Mouse (Mus musculus) activated CD4-positive, CD25-positive, alpha-beta regulatory T cell, adult 4 months (primary cell): ENCODE results near the gene Nek6. TPM values are rescaled to one million over a fixed set of nuclear protein-coding genes. Genes with fewer than 3 reads are reported as not detected.

Experiments
- ATAC-seq: one replicate; pipeline ENCODE4 v1.8.0; 2017
- polyA plus RNA-seq, 2 experiments: library from polyadenylated mRNA; unstranded; fragments of 100-300 nt; shearing (Covaris generic); gene quantifications; one replicate each; pipeline ENCODE4 v1.2.1; 2017

The Nek6 gene
- polyA plus RNA-seq, 2 experiments from 2014 or later, result 3.0 to 3.5 TPM

DNA sequence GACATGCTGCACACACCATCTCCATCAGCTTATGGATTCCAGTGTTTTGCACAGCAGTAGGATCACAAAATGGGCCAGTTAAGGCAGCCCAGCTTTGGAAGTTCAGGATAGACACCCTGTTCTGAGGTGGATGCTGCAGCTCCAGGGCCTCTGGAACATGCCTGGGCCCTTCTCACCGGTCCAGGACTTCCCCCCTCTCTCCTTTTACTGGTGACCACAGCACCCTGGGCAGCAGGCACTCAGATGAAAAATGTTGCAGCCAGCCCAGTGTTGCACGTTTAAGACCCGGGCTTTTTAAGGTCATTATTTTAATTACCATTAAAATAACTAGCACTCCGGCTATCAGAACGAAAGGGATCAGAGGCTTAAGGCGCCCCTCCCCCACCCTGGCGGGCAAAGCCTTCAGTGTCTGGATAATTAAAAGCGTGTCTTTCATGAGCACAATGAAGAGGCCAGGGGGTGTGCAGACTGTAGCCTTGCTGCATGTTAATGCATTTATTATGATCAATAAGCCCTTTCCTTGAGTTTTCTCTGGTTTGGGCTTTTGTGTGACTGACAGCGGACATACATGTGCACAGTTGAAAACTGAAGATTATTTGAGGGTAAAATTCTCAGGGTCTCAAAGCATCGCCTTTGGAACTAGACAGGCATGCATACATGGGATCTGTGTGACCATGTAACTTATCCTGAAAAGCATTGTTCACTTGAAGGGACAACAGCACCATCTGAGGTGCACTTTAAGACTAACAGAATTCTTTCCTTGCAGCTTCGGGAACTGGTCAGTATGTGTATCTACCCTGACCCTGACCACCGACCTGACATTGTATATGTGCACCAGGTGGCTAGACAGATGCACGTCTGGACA, 73.3 kb downstream of the Nek6 start:
- ATAC-seq, result no peak

DNA sequence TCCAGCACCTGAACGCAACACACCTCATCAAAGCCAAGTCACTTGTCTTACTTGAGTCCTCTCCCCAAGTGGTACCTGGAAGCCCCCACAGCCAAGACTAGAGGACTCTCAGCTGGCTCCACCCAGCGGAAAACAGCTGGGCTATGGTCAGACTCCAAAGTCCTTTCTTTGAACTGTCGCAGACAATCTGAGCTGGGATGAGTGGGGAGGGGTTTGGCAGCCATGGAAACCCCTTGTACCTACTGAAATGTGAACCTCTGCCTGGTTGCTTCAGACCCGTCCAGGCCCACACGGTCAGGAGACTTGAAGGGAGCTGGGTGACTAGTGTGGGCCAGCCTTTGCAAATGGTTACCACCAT, 73.9 kb downstream of the Nek6 start:
- no peak for ATAC-seq

DNA sequence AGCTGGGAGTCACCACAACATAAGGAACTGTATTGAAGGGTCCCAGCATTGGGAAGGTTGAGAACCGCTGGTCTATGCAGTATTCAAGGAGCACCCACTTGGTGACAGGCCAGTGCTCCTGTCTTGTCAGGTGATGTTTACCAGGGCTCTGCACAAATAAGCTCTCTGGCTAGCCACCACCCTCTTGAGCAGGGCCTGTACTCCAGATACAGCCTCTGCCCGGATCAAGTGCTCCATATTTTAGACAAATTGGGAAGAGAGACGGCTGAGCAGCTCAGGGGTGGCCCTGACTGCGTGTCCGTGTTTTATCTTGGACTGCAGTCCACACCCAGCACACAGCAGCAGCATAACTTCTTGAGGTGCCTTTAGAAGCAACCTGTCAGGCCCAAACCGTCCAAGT, 75.3 kb downstream of the Nek6 start:
- ATAC-seq, result no peak

DNA sequence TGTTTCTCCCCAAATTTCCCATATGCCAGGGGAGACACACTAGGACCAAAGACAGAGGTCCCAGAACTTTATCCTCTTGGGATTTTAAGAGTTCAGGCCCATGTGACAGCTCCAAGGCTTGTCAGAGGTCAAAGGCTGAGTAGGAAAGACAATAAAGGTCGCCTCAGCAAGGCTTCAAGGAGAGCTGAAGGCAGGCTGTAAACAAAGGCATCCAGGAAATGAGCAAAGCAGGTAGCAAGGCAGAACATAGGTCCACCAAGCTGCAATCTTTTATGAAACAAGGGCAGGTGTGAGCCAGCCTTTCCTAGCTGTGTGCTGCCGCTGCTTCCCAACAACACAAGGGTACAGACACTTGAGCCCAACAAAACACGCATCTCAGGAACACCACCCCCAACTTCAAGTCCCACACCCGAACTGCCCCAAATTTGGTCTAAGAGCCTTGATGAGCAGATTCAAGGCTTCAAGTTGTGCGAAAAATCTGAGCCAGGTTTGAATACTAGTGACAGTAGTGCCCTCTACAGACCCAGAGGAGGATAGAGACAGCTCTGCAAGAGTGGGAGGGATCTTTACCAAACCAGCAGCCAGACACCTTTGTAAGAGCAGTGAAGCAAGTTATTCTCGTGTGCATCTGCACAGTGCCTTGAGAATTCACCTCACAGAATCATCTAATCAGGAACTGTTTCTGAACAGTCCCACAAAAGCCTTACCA, 80.5 kb downstream of the Nek6 start:
- ATAC-seq, result peak; percentile 36

DNA sequence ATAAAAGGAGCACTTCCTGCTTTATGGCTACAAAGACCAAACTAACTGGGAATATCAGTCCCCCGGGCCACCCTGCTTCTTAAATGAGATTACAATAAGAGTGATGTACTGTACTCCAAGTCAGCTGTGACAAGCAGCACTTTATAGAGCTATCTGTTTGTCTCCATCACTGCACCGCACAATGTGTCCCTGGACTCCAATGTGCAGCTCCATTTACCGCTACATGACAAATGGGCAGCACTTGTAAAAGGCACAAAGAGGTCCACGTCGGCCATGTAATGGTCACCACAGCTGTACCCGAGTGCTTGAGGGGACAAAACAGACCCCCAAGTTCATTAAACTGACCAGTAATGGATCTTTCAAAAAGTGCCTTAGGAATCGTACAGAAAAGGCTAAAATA, 83.4 kb downstream of the Nek6 start:
- ATAC-seq, result no peak

DNA sequence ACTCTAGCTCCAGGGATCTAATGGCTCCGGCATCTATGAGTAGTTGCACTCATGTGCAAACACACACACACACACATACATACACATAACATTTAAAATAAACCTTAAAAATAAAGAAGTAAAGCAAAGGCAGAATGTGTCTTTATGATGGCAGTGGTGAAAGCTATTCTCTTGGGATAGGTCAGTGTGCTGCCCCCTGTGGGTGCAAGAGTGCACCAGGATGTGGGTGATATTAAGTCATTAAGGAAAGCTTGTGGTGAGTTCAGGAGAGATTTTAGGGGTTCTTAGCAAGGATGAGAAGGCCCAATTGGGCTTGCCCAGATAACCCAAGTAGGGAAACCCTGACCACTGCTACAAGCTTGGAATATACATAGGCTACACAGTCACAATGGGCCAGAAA, 86.5 kb downstream of the Nek6 start:
- ATAC-seq, result no peak

DNA sequence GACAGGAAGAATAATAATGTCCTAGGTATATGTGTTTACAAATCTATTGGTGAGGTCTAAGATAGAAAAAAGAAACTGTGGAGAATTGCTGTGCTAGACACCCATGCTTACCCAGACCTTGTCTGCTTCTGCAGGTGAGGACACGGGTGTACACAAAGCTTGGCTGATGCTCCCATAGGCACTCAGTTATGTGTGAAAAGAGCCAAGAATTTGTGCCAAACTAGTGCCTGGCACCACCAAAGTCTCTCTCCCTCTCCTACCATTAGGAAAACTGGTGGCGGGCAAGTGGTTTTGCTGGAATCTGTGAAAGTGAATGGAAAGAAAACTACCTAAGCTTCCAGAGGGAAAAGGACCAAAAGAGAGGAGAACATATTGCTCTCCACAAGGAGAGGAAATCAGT, 87.0 kb downstream of the Nek6 start:
- ATAC-seq, result no peak

DNA sequence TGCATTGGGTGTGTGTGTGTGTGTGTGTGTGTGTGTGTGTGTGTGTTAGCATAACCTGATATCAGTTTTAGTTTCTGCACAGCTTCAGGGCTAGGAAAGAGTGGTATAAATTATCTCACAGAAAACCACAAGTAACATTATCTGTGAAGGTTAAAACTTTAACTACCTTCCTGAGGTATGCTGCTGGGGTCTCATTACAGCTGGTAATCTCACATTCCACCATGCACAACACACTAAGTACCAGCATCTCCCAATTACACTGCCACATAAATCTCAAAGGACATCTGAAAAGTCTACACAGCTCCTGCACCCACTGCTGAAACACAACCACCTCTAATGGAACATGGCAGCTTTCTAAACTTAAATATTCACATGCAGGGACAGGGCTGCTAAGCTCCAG, 89.4 kb downstream of the Nek6 start:
- no peak for ATAC-seq

DNA sequence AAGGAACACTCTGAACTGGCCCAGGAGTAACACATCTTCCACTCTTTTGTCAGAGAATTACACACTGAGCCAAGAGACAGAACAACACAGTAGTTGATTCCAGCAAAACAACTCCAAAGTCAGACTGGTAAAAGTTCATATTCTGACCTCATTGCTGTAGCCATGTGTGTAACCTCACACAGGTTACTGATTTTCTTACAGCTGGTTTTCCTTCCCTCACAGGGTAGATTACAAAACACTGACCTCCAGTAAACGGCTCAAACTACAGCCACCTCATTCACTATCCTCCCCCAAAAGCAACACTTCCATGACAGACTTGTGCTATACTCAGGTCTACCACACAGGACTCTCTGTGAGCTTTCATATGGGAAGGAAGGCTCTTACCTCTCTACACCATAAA, 96.3 kb downstream of the Nek6 start:
- no peak for ATAC-seq

DNA sequence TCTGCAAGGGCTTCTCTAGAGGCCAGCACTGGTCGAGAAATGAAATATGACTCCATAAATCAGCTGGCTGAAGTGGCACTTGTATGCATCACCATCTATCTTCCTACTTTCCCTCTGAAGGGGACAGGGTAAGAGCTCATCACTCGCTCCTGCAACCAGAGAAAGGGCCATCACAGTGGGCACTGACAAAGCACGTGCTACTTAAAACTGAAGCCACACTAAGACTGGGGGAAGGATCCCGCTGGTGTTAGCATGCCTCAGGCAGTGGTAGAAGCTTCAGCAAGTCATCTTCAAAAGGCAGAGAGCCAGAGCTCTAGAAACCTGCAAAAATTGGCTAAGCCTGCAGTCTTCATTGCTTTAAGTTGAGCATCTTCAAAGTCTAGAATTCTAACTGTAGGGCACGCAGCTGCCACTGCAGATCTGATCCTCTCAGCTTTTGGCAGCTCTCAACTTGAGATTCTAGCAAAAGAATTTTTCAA, 97.4 kb downstream of the Nek6 start:
- no peak for ATAC-seq

DNA sequence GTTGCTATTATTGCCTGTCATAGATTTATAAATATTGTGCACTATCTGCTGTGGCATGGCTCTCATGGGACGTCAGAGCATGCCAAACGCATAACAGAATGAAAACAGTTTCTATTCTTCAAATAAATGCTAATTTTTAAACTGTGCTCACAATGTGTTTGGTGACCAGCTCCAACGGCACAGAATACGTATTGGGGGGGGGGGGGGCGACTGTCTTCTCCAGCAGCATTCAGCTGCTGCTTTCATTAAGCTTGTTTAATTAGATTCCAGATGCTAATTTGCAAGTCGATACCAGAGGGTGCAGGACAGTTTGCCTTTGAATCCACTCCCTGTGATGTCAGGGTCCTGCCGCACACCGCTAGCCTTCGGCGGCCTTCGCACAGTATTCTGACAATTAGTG, 97.9 kb downstream of the Nek6 start:
- no peak for ATAC-seq

DNA sequence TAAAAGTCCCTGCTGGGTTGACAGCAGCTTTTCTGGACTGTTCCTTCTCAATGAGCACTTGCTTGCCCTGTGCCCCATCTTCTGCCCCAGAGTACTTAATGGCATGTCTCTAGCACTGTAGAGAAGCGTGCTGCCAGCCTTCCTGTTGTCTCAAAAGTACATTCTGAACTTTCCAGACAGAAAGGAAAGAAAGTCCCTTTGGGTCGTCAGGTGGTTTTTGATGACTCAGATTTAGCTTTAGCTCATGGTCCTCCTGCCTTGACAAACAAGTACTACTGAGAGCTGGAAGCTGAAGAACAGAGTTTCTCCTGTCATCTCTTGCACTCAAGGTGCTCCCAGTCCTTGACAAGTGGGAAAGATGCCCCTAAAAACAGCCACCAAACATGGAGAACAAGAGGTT, 98.7 kb downstream of the Nek6 start:
- peak; percentile 88 for ATAC-seq

DNA sequence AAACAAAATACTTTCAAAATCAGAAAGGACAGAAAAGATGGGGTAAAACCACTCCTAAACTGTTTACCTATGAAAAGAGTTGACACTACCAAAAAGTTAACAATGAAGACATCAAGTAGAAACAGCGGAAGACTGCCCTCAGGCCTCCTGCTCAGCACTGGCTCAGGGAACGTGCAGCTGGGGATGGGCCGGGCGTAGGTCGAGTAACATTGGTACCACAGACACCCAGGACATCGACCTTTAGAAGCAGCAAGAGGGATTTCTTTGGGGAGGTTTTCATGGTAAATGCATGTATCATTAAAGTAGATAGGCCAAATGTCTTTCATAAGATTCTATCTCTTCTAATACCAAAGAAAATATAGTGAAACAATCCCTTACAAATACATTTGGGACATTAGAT, 101.2 kb downstream of the Nek6 start:
- ATAC-seq, result no peak

DNA sequence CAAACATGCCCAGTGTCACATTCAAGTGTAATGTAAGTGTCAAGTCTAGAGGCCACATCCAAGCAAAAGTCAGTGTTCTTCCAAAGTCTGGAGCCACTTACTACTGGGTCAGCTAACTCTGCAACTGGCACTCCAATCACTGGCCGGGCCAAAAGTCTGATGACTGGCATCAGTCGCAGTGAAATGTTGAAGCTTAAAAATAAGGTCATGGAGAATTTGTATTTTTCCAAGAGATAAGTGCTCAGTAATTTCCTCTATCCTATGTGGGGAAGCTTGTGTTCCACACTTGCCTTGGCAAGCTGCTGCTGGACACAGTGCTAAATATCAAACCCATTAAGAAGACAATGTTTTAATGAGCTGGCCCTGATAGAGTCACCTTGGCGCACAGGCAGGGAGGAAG, 102.1 kb downstream of the Nek6 start:
- no peak for ATAC-seq

DNA sequence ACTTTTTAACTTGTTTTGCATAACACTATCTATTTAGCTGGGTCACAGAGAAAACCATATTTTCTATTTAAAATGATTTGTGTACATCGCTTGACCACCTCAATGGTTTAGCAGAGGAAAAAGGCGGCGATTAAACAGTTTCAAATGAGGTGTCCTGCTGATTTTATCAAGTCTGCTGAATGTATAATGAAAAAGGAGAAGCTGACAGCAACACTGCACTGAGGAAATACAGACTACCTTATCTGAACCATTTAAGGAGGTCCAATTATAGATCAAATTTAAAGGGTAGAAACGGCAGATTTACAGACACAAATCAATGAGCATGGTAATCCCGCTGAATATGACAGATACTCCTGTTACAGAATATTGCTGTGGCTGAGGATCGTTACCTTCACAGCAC, 103.0 kb downstream of the Nek6 start:
- ATAC-seq, result no peak

DNA sequence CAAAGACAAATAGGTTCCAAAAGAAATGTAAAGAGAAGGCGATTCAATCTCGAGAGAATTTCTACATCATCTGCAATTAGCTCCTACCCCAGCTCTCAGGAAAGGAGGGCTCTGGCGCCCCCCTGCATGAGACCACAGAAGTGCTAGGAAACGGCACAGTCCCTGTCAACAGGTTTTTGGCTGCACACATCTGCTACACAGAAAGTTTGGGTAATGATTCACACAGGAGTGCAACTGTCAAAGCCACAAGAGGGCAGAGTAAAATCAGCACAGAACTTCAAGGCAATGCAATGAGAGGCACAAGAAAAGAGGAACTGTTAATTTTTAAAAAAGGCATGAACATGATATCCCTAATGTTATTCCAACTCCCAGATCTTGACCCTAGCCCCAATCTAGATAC, 104.6 kb downstream of the Nek6 start:
- ATAC-seq, result no peak

DNA sequence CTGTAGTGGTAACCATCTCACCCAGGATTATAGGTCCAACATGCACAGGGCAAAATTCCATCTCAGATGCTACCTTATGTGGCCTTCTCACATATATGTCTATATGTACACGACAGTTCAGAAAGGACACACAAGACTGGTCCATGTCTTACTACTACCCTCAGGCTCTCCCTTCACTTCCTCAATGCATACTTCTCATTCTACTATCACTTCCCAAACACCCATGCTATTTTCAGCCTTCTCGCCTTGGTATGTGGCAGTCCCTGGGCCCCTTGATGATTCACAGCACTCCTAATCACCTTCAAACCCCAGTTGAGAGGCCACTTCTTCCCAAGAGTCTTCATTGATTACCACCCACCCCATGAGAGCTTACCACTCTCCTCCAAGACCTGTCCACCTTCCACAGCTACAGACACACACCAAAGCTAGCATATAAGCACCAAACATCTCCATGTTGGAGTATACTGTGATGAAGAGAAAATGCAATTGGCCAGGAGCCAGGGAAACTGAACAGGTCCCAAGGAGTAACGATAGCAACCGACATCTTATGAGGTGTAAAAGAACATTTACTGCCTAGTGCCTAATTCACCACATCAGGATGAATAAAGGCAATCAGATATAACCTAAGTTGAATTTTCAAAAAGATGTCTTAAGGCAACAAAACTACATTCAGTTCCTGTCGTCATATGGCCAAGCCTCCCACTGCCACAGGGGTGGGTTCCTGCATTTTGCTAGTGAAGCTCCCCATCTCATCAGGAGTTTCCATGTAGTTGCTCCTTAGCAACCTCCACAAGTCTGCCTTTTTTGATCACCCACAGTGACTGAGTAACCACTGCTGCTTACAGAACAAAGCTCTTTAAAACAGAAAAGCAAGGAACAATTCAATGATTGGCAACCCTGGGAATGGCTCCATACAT, 105.8 kb downstream of the Nek6 start:
- no peak for ATAC-seq

DNA sequence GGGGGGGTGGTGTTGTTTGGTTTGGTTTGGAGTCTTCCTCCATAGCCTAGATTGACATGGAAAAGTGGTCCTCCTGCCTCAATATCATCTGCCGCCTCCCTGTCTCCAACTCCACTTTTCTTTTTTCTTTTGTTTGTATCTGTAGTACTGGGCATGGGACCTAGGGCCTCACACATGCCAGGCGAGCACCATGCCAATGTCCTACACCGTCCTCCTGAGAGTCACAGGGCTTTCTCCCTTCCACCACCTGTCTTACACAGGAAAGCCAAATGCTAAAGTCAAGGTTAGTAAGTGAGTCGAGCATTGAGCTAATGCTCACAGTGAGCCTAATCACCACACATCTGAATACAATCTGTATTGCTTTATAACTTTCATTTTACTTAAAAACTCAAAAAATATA, 108.3 kb downstream of the Nek6 start:
- ATAC-seq, result no peak

DNA sequence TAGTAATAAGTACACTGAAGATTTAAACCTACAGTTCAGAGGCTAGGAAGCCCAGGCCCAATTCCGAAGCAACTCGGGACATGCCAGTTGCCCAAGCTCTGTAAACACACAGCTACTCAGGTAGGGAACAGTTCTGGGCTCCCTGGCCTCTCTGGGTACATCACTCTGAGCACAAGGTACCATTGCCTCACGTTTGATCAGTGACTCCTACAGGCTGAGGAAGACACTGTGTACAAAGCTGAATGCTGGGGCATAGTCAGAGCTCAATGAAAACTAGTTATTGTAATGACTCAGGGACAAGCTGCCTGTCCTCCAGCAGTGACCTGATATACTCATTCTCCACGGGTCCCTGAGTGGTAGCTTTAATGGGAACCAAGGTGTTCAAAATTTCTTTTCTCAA, 109.6 kb downstream of the Nek6 start:
- ATAC-seq, result no peak

DNA sequence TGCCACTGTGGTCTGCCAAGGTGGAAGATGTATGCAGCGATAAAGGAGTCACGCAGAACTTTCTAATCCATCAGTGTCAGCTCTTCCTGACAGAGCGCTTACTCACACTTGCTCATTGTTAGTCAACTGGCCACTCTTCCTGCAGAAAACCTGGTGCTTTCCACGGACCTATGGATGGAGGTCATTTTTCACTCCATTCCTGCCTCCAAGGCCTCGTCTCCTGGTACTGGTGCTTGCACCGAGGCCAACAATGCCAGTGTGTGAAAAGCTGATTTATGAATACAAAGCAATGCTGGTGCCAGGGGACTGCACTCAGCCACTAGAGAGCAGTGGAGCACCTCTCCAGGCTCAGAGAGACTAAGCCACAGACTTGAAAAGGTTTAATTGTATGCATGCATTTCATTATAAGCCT, 110.2 kb downstream of the Nek6 start:
- ATAC-seq, result no peak

DNA sequence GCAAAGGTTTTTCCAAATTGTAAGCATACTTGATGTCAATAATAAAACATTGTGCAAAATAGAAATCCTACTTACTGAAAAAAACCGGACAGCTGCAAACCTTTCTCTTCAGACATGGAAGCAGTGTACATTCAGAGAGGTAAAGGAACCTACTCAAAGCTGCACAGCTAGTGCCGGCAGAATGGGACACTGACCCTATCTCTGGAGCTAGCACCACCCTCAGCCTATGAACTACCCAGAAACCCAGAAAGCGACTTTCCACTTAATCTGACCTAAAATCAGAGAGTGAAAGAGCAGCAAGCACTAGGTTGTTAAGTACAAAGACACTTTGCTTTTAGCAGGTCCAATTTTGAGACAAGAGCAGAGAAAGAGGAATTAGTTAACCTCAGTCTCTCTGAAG, 112.0 kb downstream of the Nek6 start:
- no peak for ATAC-seq

DNA sequence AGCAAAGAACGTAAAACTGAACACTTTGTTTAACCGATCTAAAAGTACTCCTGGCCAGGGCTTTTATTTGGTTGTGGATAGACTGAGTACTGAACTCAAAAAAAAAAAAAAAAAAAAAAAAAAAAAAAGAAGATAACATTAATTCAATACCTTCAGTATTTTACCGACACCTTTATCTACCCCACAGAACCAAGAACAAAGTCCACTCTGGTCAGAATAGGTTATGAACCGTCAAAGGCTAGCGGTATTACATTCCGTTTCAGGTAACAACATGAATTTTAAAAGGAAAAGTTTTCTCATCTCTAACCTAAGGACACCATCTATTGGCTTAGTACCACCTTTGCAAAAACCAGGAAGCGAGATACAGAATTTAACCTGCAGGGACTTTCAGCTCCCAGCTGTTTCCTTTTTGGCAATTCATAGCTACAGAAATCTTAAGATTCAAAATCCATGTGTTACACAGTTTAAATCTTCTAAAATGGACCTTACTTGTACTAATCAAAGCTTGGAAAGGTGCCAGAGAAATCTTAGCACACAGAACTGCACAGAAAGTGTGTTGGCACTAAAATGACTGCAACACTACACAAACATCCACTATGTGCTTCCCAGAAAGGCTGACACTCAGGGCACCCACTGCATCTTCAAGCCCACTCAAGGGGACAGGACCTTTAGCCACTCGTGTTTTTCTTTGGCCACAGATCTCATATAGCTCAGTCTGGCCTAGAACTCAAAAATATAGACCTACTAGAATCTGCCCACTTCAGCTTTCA, 112.6 kb downstream of the Nek6 start:
- ATAC-seq, result no peak
